Mouse (Mus musculus): ENCODE results near the gene Tanc2.

Gene Tanc2

DNA sequence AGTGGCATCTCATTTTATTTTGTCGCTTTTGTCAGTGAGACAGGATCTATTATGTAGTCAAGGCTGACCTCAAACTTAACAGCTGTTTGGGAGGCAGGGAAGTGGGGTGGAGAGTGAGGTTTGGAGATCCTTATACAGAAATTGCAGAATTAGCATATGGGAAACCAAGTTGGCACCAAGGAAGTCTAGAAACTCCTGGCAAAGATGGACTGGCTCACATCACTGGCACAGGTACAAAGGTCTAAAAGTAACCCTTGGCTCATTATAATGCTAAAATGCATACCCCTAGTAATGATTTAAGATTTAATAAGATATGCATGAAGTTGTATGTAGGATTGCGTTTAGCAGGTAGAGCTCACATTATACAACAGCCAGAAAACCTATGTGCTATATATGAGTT lies 58.2 kb downstream of the Tanc2 start:
- CTCF ChIA-PET, result no interaction called here

- CTCF ChIA-PET, result interaction anchor here (0.5 kb wide), 1 partner anchor 1883 kb away, joined by 3 read pairs; no protein-coding TSS in a partner anchor
Observed at GRCm38 (mm10) chr11:105654616-105655015, 64.8 kb downstream of the Tanc2 start.

DNA sequence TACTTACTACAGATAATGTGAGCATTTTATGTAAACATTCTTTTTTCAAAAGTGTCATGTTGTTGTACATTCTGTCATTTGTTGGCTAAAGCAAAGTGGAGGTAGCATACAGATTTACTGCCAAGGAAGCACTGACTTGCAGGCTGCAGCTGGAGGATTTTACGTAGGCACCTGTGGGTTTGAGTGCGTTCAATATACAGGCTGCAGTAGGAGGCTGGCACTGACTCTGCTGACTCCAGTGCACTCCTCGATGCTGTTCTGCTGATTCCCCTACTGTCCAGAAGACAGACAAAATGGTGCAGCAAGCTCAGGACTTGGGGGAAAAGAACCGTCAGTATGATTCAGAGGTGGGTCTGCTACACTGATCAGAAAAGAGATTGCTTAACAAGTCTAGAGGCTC lies 65.5 kb downstream of the Tanc2 start:
- CTCF ChIA-PET, result interaction anchor here (0.5 kb wide), 1 partner anchor 1884 kb away, joined by 3 read pairs; no protein-coding TSS in a partner anchor

GRCm38 (mm10) chr11:105667879-105668278 lies 78.1 kb downstream of the Tanc2 start:
- CTCF ChIA-PET, result no interaction called here

DNA sequence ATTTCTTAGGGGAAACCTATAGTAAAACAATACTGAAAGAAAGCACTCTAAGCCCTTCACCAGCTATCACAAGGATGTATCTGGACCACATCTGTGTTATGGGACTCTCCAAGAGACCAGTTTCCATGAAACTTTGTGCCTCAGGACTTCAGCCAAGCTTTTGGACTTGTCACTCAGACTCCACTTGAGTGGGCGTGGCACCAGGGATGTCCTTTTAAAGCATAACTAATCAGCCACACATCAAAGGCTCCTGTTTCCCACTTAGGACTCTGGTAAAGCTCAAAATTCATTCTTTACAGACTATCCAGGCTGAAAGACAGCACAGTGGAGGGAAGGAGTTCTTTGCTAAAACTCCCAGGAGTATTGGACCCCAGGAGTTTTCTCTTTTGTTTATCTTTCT lies 89.2 kb downstream of the Tanc2 start:
- CTCF ChIA-PET, result no interaction called here

DNA sequence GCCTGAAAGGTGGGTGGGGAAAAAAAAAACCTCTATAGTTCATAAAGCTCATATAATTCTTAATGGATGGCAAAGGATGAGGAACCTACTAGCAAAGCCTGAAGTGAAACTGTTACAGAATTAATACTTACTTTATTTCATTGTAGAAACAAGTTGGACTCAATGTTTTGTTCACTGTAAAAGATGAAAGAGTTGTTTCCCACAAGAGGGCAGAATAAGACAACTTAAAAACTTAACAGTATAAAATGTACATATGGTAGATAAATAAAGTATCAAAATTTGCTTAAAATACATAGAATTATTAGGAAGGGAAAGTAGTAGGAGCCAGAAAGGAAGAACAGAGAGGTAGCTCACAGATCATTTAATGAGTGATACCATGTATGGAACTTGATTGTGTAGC lies 95.0 kb downstream of the Tanc2 start:
- CTCF ChIA-PET, result no interaction called here

DNA sequence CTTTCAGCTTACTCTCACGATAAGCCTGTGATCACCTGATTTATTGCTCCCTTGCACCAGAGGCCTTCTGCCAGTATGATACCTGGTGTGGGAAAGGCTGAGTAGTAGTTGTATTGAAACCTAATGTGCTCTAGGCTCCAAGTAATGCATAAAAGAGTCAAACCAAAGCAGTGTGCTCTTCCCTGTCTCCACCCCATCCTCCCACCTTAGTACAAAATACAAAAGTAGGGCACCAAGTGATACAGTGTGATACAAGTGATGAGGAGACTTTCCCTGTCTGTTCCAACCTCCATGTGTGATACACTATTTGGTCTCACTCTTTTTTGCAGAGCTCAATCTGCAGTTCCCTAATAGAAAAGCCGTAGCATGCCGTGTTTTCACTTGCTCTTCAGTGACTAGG lies 110.7 kb downstream of the Tanc2 start:
- CTCF ChIA-PET, result no interaction called here

GRCm38 (mm10) chr11:105719660-105720059 lies 129.9 kb downstream of the Tanc2 start:
- CTCF ChIA-PET, result no interaction called here

GRCm38 (mm10) chr11:105731541-105731940 lies 141.8 kb downstream of the Tanc2 start:
- CTCF ChIA-PET, result no interaction called here

GRCm38 (mm10) chr11:105731989-105732531 lies 142.3 kb downstream of the Tanc2 start:
- CTCF ChIA-PET, result no interaction called here

GRCm38 (mm10) chr11:105743171-105743570 lies 153.4 kb downstream of the Tanc2 start:
- CTCF ChIA-PET, result no interaction called here

DNA sequence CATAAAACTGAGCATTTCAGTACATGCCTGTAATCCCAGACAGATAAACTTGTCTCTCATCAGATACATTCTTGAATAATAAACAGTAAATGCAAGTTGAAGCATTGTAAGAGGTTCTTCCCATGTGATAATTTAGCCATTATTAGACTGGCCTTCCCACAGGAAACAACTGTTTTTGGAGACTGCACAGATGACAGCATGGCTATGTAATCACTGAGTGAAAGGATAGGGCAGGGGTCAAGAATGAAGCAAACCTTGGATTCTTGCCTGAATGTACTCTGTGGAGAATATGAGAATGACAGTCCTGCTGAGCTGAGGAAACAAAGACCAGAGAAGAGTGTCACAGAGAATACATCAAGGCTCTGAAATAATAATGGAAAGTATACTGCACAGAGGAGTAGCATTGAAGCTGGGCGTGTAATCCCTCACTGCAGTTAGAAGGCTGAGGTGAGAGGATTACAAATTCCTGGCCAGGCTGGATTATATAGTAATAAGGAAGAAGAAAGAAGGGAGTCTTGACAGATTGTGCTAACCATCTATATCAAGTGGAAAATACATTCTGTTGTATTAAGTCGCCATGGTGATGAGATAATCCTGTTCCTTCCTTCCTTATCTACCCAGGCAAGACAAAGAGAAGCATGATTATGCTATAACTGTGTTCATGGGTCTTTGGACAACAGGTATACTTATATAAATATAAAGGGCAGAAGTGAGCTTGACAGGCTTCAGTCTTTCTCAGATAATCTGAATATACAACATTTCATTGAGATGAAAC lies 159.7 kb downstream of the Tanc2 start:
- CTCF ChIA-PET, result no interaction called here

GRCm38 (mm10) chr11:105758561-105759203 lies 168.9 kb downstream of the Tanc2 start:
- CTCF ChIA-PET, result no interaction called here

DNA sequence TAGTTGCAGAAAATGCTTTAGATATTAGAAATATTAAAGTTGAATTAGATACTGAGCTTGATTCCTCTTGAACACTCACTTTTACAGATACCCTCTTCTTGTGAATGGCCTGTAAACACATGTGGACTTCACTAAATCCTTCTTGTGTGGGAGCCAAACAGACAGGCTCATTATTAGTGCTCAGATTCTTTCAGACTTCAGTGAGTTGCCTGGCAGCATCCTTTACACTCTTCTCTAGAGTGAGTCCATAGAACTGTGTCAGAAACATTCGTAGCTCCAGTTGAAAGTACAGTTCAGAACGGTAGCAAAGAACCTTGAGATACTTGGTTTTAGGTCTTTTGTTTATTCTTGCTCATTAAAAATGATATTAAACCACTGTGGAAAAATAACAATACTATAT lies 169.6 kb downstream of the Tanc2 start:
- CTCF ChIA-PET, result no interaction called here

GRCm38 (mm10) chr11:105760346-105760745 lies 170.6 kb downstream of the Tanc2 start:
- CTCF ChIA-PET, result no interaction called here

DNA sequence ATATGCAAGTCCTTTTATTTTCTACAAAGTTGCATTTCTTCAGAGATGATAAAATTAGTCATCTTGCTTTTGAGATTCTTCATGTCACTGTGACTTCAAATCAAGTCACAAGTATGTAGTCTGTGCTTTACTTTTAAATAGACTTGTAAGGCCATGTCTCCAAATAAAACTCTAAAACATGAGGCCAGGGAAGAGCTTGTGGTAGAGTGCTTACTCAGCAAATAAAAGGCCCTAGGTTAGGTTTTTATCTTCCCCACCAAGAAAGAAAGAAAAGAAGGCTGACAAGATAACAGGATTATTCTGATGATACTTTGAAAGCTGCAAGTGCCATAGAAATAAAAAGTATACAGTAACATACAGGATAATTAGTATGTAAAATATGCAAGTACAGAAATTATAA lies 188.0 kb downstream of the Tanc2 start:
- CTCF ChIA-PET, result no interaction called here

- CTCF ChIA-PET, result no interaction called here
Observed at GRCm38 (mm10) chr11:105792501-105792900, 202.7 kb downstream of the Tanc2 start.

GRCm38 (mm10) chr11:105803686-105804085 lies 213.9 kb downstream of the Tanc2 start:
- CTCF ChIA-PET, result no interaction called here

GRCm38 (mm10) chr11:105804776-105805175 lies 215.0 kb downstream of the Tanc2 start:
- CTCF ChIA-PET, result no interaction called here

DNA sequence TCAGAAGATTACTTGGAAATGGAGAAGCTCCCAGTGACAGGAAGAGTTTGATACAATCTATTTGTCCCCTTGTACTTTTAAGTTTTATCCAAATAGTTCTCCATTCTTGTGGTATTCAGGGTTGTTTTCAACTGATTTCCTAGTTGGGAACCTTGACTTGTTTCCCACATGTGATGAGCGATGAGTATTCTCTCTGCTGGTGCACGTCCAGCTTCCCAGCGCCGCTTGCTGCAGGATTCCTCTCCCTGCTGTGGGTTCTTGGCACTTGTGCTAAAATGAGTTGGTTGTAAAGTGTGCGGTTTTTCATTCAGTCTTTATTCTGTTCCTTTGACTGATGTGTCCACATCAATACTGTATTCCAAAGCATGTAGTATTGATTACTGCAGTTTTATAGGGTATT lies 217.3 kb downstream of the Tanc2 start:
- CTCF ChIA-PET, result no interaction called here

DNA sequence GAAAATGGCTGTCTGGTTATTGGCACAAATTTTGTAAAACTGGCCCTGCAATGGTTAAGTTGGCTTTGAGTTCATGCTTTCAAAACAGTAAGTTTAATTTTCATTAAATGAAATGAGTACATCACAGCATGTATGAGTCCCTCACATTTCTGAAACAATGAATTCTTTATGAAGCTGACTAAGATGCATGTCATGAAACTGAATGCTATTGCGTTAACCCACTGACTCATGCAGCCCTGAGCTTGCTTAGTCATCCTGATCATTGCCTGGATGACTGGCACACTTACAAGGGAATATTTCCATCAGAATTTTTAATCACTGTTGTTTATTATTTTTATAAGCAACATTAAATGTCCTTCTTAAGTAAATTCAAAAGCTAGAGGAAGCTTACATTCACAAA lies 233.5 kb downstream of the Tanc2 start:
- CTCF ChIA-PET, result no interaction called here

- CTCF ChIA-PET, result no interaction called here
Observed at GRCm38 (mm10) chr11:105823759-105824158, 234.0 kb downstream of the Tanc2 start.

- CTCF ChIA-PET, result no interaction called here
Observed at GRCm38 (mm10) chr11:105828175-105828574, 238.4 kb downstream of the Tanc2 start.

Measured in spleen, embryonic (tissue).